Mouse (Mus musculus): ENCODE results near the gene Afp. TPM values are rescaled to one million over a fixed set of nuclear protein-coding genes. Genes with fewer than 3 reads are reported as not detected.

Gene Afp
- total and polyA plus RNA-seq, 2 experiments from 2014 or later, result 0.51 to 6.1 TPM

- H3K27ac ChIP-seq (ENCODE audit: low read depth), result no peak overlapping the region
- WGBS, result 64% methylated on average over 13 of the region's 13 CpGs
- no peak for ATAC-seq (ENCODE audit: insufficient read depth, low read depth)
Observed at GRCm38 (mm10) chr5:90507411-90507949, 16.9 kb downstream of the Afp start.

GRCm38 (mm10) chr5:90509828-90510592 lies 19.5 kb downstream of the Afp start:
- TF ChIP-seq CTCF (IDR thresholded peaks at IDR 0.05; ENCODE audit: low read depth) (no peak), EP300 (IDR thresholded peaks at IDR 0.05; ENCODE audit: low read depth) (no peak)
- 84% methylated on average over 5 of the region's 5 CpGs for WGBS
- Histone ChIP-seq H3K4me1 (ENCODE audit: control insufficient read depth, insufficient read depth) (no peaks in the 10 kb centered on the region), H3K27ac (ENCODE audit: low read depth) (no peak overlapping the region), H3K4me3 (ENCODE audit: low read depth, low read length) (no peak overlapping the region), H3K9ac (replicated peaks; ENCODE audit: low read depth, low read length) (no peak overlapping the region), H3K27me3 (ENCODE audit: control insufficient read depth, insufficient read depth, low read length) (no peaks in the 10 kb centered on the region), H3K36me3 (replicated peaks; ENCODE audit: control insufficient read depth, insufficient read depth, low read length) (no peaks in the 10 kb centered on the region), H3K9me3 (replicated peaks; ENCODE audit: control insufficient read depth, low read length) (no peaks in the 10 kb centered on the region), H3K4me2 (ENCODE audit: low read depth, low read length) (no peak overlapping the region)
- no peak for ATAC-seq (ENCODE audit: insufficient read depth, low read depth)
- no peak for DNase-seq (ENCODE audit: low spot score)

More at GRCm38 (mm10) chr5:90507411-90507949, 16.9 kb downstream of the Afp start:
- DNase-seq (ENCODE audit: low spot score), result no peak
- H3K36me3 ChIP-seq (replicated peaks; ENCODE audit: control insufficient read depth, insufficient read depth, low read length), result no peaks in the 10 kb centered on the region
- no peak overlapping the region for H3K9ac ChIP-seq (replicated peaks; ENCODE audit: low read depth, low read length)
- no peak for TF ChIP-seq EP300 (IDR thresholded peaks at IDR 0.05; ENCODE audit: low read depth)
- TF ChIP-seq CTCF (IDR thresholded peaks at IDR 0.05; ENCODE audit: low read depth), result no peak
- H3K4me3 ChIP-seq (ENCODE audit: low read depth, low read length), result no peak overlapping the region
- H3K27me3 ChIP-seq (ENCODE audit: control insufficient read depth, insufficient read depth, low read length), result no peaks in the 10 kb centered on the region
- no peak overlapping the region for H3K4me2 ChIP-seq (ENCODE audit: low read depth, low read length)
- H3K9me3 ChIP-seq (replicated peaks; ENCODE audit: control insufficient read depth, low read length), result no peaks in the 10 kb centered on the region
- no peaks in the 10 kb centered on the region for H3K4me1 ChIP-seq (ENCODE audit: control insufficient read depth, insufficient read depth)

- Histone ChIP-seq H3K4me1 (ENCODE audit: control insufficient read depth, insufficient read depth) (no peaks in the 10 kb centered on the region), H3K9ac (replicated peaks; ENCODE audit: low read depth, low read length) (no peak overlapping the region), H3K36me3 (replicated peaks; ENCODE audit: control insufficient read depth, insufficient read depth, low read length) (no peaks in the 10 kb centered on the region), H3K27ac (ENCODE audit: low read depth) (no peak overlapping the region), H3K9me3 (replicated peaks; ENCODE audit: control insufficient read depth, low read length) (no peaks in the 10 kb centered on the region), H3K4me2 (ENCODE audit: low read depth, low read length) (no peak overlapping the region), H3K27me3 (ENCODE audit: control insufficient read depth, insufficient read depth, low read length) (no peaks in the 10 kb centered on the region), H3K4me3 (ENCODE audit: low read depth, low read length) (no peak overlapping the region)
- DNase-seq (ENCODE audit: low spot score), result no peak
- TF ChIP-seq CTCF (IDR thresholded peaks at IDR 0.05; ENCODE audit: low read depth), result no peak
- TF ChIP-seq EP300 (IDR thresholded peaks at IDR 0.05; ENCODE audit: low read depth), result no peak
- WGBS, result 67% methylated on average over 6 of the region's 6 CpGs
- ATAC-seq (ENCODE audit: insufficient read depth, low read depth), result no peak
Observed at GRCm38 (mm10) chr5:90512288-90512955, 21.9 kb downstream of the Afp start.

- H3K27me3 ChIP-seq (ENCODE audit: control insufficient read depth, insufficient read depth, low read length), result no peaks in the 10 kb centered on the region
- no peak overlapping the region for H3K9ac ChIP-seq (replicated peaks; ENCODE audit: low read depth, low read length)
- no peak overlapping the region for H3K27ac ChIP-seq (ENCODE audit: low read depth)
- no peak overlapping the region for H3K4me3 ChIP-seq (ENCODE audit: low read depth, low read length)
- no peaks in the 10 kb centered on the region for H3K4me1 ChIP-seq (ENCODE audit: control insufficient read depth, insufficient read depth)
- no peaks in the 10 kb centered on the region for H3K36me3 ChIP-seq (replicated peaks; ENCODE audit: control insufficient read depth, insufficient read depth, low read length)
- no peak for DNase-seq (ENCODE audit: low spot score)
- H3K9me3 ChIP-seq (replicated peaks; ENCODE audit: control insufficient read depth, low read length), result no peaks in the 10 kb centered on the region
- no peak for ATAC-seq (ENCODE audit: insufficient read depth, low read depth)
- TF ChIP-seq EP300 (IDR thresholded peaks at IDR 0.05; ENCODE audit: low read depth) (no peak), CTCF (IDR thresholded peaks at IDR 0.05; ENCODE audit: low read depth) (no peak)
- WGBS, result 79% methylated on average over 6 of the region's 6 CpGs
- H3K4me2 ChIP-seq (ENCODE audit: low read depth, low read length), result no peak overlapping the region
Observed at GRCm38 (mm10) chr5:90515561-90515960, 25.0 kb downstream of the Afp start.

- 74% methylated on average over 6 of the region's 6 CpGs for WGBS
- Histone ChIP-seq H3K4me2 (ENCODE audit: low read depth, low read length) (no peak within 1 kb of the TSS), H3K9ac (replicated peaks; ENCODE audit: low read depth, low read length) (no peak within 1 kb of the TSS), H3K27me3 (ENCODE audit: control insufficient read depth, insufficient read depth, low read length) (no peaks in the 10 kb centered on the region), H3K36me3 (replicated peaks; ENCODE audit: control insufficient read depth, insufficient read depth, low read length) (no peaks in the 10 kb centered on the region), H3K27ac (ENCODE audit: low read depth) (no peak within 1 kb of the TSS), H3K4me3 (ENCODE audit: low read depth, low read length) (no peak within 1 kb of the TSS), H3K4me1 (ENCODE audit: control insufficient read depth, insufficient read depth) (no peaks in the 10 kb centered on the region), H3K9me3 (replicated peaks; ENCODE audit: control insufficient read depth, low read length) (no peaks in the 10 kb centered on the region)
- no peak for TF ChIP-seq EP300 (IDR thresholded peaks at IDR 0.05; ENCODE audit: low read depth)
- TF ChIP-seq CTCF (IDR thresholded peaks at IDR 0.05; ENCODE audit: low read depth), result no peak
- ATAC-seq (ENCODE audit: insufficient read depth, low read depth) (no peak), DNase-seq (ENCODE audit: low spot score) (no peak)
Observed at GRCm38 (mm10) chr5:90518356-90519100, 28.0 kb downstream of the Afp start, which contains the start of gene Afm. Afm (plus strand) TSS chr5:90518932.

Measured in heart, postnatal 0 days (tissue).